21 mouse cellular contexts compared by ENCODE assay signal in the genomic region with DNA sequence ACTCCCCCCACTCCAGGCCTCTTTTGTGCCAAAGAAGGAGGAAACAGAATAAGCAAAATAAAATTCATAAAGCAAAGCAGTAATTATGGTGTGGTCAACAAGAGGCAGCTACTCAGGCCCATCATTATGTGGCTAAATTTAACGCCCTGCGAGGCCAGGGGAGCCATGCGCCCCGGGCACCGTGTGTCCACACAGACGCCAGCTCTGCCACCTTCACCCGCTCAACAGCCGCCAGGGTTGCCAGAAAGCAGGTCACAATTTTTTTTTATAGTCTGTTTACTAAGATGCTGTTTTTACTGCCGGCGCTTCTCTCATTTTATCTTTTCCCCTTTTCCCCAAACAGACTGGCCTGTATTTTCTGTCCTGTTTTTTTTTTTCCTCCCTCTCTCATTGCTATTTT.
"Had no signal": no experiment of that assay in that cellular context is flagged by ENCODE, and none has a peak within 500 bp of the region (broad histone marks: within the 10 kb centered on the region; RNA-seq: fewer than 3 reads in every experiment).

No protein-coding gene starts in this region.

- H3K4me1 ChIP-seq: limb, embryonic 10.5 days; liver, embryonic 12.5 days; liver, embryonic 15.5 days; lung, embryonic 15.5 days; midbrain, embryonic 10.5 days; midbrain, embryonic 13.5 days; neural tube, embryonic 13.5 days had no signal

- H3K9me3 ChIP-seq: limb, embryonic 10.5 days; limb, embryonic 13.5 days; liver, embryonic 12.5 days; liver, embryonic 15.5 days; lung, embryonic 15.5 days; megakaryocyte, embryonic 14.5 days; midbrain, embryonic 10.5 days; midbrain, embryonic 13.5 days; neural tube, embryonic 13.5 days had no signal

- H3K4me2 ChIP-seq: limb, embryonic 13.5 days; liver, embryonic 12.5 days; liver, embryonic 15.5 days; lung, embryonic 15.5 days; midbrain, embryonic 13.5 days; neural tube, embryonic 13.5 days had no signal

- H3K27me3 ChIP-seq: limb, embryonic 13.5 days; liver, embryonic 12.5 days; liver, embryonic 15.5 days; lung, embryonic 15.5 days; midbrain, embryonic 13.5 days; neural tube, embryonic 13.5 days had no signal

- H3K27ac ChIP-seq: kidney, postnatal 0 days; layer of hippocampus, adult 2 months; limb, embryonic 10.5 days; limb, embryonic 13.5 days; liver, embryonic 12.5 days; liver, embryonic 15.5 days; lung, embryonic 15.5 days; midbrain, embryonic 10.5 days; midbrain, embryonic 13.5 days; neural tube, embryonic 13.5 days had no signal

- ATAC-seq: liver, embryonic 12.5 days; midbrain, embryonic 13.5 days; midbrain, embryonic 16.5 days had no signal

- H3K36me3 ChIP-seq: limb, embryonic 10.5 days; limb, embryonic 13.5 days; liver, embryonic 12.5 days; liver, embryonic 15.5 days; lung, embryonic 15.5 days; midbrain, embryonic 10.5 days; midbrain, embryonic 13.5 days; neural tube, embryonic 13.5 days had no signal

- H3K9ac ChIP-seq: limb, embryonic 13.5 days; liver, embryonic 12.5 days; liver, embryonic 15.5 days; lung, embryonic 15.5 days; midbrain, embryonic 13.5 days; neural tube, embryonic 13.5 days had no signal

- H3K4me3 ChIP-seq: layer of hippocampus, adult 2 months; limb, embryonic 10.5 days; limb, embryonic 13.5 days; liver, embryonic 12.5 days; liver, embryonic 15.5 days; lung, embryonic 15.5 days; megakaryocyte, embryonic 14.5 days; midbrain, embryonic 10.5 days; midbrain, embryonic 13.5 days; myocyte; neural tube, embryonic 13.5 days had no signal

- DNase-seq: kidney, postnatal 25 days; layer of hippocampus, adult 9-11 months; liver; lung, adult 18-20 months; lung, postnatal 10 days; lung, postnatal 36 days; thymus, adult 18-20 months; thymus, postnatal 36 days had no signal
